Mouse (Mus musculus) neural tube, embryonic 12.5 days (tissue): ENCODE measurements around the gene Tmtc2. TPM values are rescaled to one million over a fixed set of nuclear protein-coding genes. Genes with fewer than 3 reads are reported as not detected.
A peak's percentile ranks its signal among the peaks of the same experiment; 100 is the strongest.

Experiments
- ATAC-seq: fragments of 200-750 bp; cut with Nextera tagmentation; 2 replicates; pipeline ENCODE4 v1.8.0; 2017; ENCODE audit warnings: low read depth, mild to moderate bottlenecking, moderate TSS enrichment, moderate library complexity; ENCODE audit not compliant: low FRiP score
- H3K27ac ChIP-seq: fragments of 300-500 bp; sonication (generic); 2 replicates; pipeline ENCODE4 v1.5.1; 2016
- H3K27me3 ChIP-seq: fragments of 300-500 bp; sonication (generic); replicated peaks from 2 replicates; pipeline ENCODE4 v1.6.1; 2016; ENCODE audit warnings: mild to moderate bottlenecking
- H3K36me3 ChIP-seq: fragments of 300-500 bp; sonication (generic); 2 replicates; pipeline ENCODE4 v1.6.1; 2016; ENCODE audit warnings: mild to moderate bottlenecking
- H3K4me1 ChIP-seq: fragments of 300-500 bp; sonication (generic); 2 replicates; pipeline ENCODE4 v1.6.1; 2016
- H3K4me2 ChIP-seq: fragments of 300-500 bp; sonication (generic); replicated peaks from 2 replicates; pipeline ENCODE4 v1.6.1; 2016; ENCODE audit warnings: mild to moderate bottlenecking
- H3K4me3 ChIP-seq: fragments of 300-500 bp; sonication (generic); 2 replicates; pipeline ENCODE4 v1.5.1; 2016
- H3K9ac ChIP-seq: fragments of 300-500 bp; sonication (generic); 2 replicates; pipeline ENCODE4 v1.6.1; 2016; ENCODE audit warnings: mild to moderate bottlenecking
- H3K9me3 ChIP-seq: fragments of 300-500 bp; sonication (generic); 2 replicates; pipeline ENCODE4 v1.6.1; 2016; ENCODE audit warnings: mild to moderate bottlenecking
- WGBS: fragments of 180-500 bp; shearing (Covaris S2); methylation state at CpG from one replicate; pipeline ENCODE4 v1.1.7; 2016; 5-methylcytosine and 5-hydroxymethylcytosine counted together
- polyA plus RNA-seq: library from polyadenylated mRNA; unstranded; fragments of >200 nt; fragmentation: Nextera tagmentation; extraction: Ambion mirVana; gene quantifications from 2 replicates; pipeline ENCODE4 v1.2.1, GENCODE M21; 2016

The Tmtc2 gene
- polyA plus RNA-seq, result 16.2 TPM in 2 replicates

GRCm38 (mm10) chr10:105573908-105574694, at the start of gene Tmtc2:
Tmtc2 (minus strand) TSS chr10:105574451.
- H3K9me3 ChIP-seq, result no peaks in the 10 kb centered on the region
- peak within 1 kb of the TSS; percentile 62 for H3K4me3 ChIP-seq
- H3K27me3 ChIP-seq, result no peaks in the 10 kb centered on the region
- peak within 1 kb of the TSS; percentile 77 for H3K27ac ChIP-seq
- H3K4me1 ChIP-seq, result peaks cover 21% of the 10 kb centered on the region; the same call in 1 of the 2 replicates
- no peaks in the 10 kb centered on the region for H3K36me3 ChIP-seq
- under 1% methylated on average over 58 of the region's 61 CpGs for WGBS
- ATAC-seq, result peak; percentile 97
- H3K4me2 ChIP-seq, result peak within 1 kb of the TSS; percentile 92
- peak within 1 kb of the TSS; percentile 72 for H3K9ac ChIP-seq

GRCm38 (mm10) chr10:105612117-105612516, 37.9 kb upstream of the Tmtc2 start:
- no peak overlapping the region for H3K4me2 ChIP-seq
- no peak overlapping the region for H3K27ac ChIP-seq
- no peaks in the 10 kb centered on the region for H3K36me3 ChIP-seq
- H3K27me3 ChIP-seq, result no peaks in the 10 kb centered on the region
- H3K4me3 ChIP-seq, result no peak overlapping the region
- H3K4me1 ChIP-seq, result no peaks in the 10 kb centered on the region
- 89% methylated on average over 3 of the region's 3 CpGs for WGBS
- no peak for ATAC-seq
- H3K9me3 ChIP-seq, result no peaks in the 10 kb centered on the region
- no peak overlapping the region for H3K9ac ChIP-seq

- 90% methylated on average over 8 of the region's 8 CpGs for WGBS
- H3K4me3 ChIP-seq, result no peak overlapping the region
These were observed 24.6 kb upstream of the Tmtc2 start for GRCm38 (mm10) chr10:105598826-105599225.

GRCm38 (mm10) chr10:105597226-105597625, 23.0 kb upstream of the Tmtc2 start:
- 88% methylated on average over 3 of the region's 3 CpGs for WGBS
- Histone ChIP-seq H3K9ac (no peak overlapping the region), H3K9me3 (no peaks in the 10 kb centered on the region), H3K27ac (no peak overlapping the region), H3K4me2 (no peak overlapping the region), H3K36me3 (no peaks in the 10 kb centered on the region), H3K4me1 (no peaks in the 10 kb centered on the region), H3K27me3 (no peaks in the 10 kb centered on the region), H3K4me3 (no peak overlapping the region)
- no peak for ATAC-seq

More at GRCm38 (mm10) chr10:105598826-105599225, 24.6 kb upstream of the Tmtc2 start:
- no peaks in the 10 kb centered on the region for H3K36me3 ChIP-seq
- ATAC-seq, result no peak
- no peak overlapping the region for H3K9ac ChIP-seq
- no peaks in the 10 kb centered on the region for H3K9me3 ChIP-seq
- H3K27me3 ChIP-seq, result no peaks in the 10 kb centered on the region
- H3K4me2 ChIP-seq, result no peak overlapping the region
- no peak overlapping the region for H3K27ac ChIP-seq
- H3K4me1 ChIP-seq, result no peaks in the 10 kb centered on the region

GRCm38 (mm10) chr10:105595480-105596102, 21.3 kb upstream of the Tmtc2 start:
- no peak overlapping the region for H3K4me3 ChIP-seq
- H3K9ac ChIP-seq, result no peak overlapping the region
- no peaks in the 10 kb centered on the region for H3K36me3 ChIP-seq
- no peaks in the 10 kb centered on the region for H3K27me3 ChIP-seq
- WGBS, result 83% methylated on average over 7 of the region's 7 CpGs
- no peaks in the 10 kb centered on the region for H3K9me3 ChIP-seq
- ATAC-seq, result no peak
- H3K4me2 ChIP-seq, result no peak overlapping the region
- no peaks in the 10 kb centered on the region for H3K4me1 ChIP-seq
- no peak overlapping the region for H3K27ac ChIP-seq

DNA sequence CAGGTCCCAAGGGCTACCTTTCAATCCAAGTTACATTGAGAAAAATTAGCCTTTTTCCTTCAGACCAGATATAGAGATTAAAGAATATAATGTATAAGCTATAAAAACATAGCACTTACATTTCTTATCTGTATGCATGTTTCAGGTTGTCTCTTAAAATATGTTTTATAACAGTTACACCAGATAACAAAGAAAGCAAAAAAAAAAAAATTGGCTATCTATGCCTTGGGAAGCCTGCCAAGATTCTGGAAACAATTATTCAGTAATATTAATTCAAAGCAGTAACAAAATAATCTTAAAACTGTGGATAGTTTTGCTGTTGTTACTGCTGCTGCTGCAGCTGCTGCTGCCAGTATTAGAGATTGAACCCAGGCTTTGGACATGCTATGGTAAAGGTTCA, 13.9 kb upstream of the Tmtc2 start:
- Histone ChIP-seq H3K9ac (no peak overlapping the region), H3K36me3 (no peaks in the 10 kb centered on the region), H3K4me2 (no peak overlapping the region), H3K27ac (no peak overlapping the region), H3K9me3 (no peaks in the 10 kb centered on the region), H3K27me3 (no peaks in the 10 kb centered on the region), H3K4me1 (no peaks in the 10 kb centered on the region), H3K4me3 (no peak overlapping the region)
- no peak for ATAC-seq

GRCm38 (mm10) chr10:105579318-105579717, 5.1 kb upstream of the Tmtc2 start:
- 0 out of 2 replicates have a peak, but pooled peaks cover 8% of the 10 kb centered on the region for H3K4me1 ChIP-seq
- no peak overlapping the region for H3K9ac ChIP-seq
- H3K27ac ChIP-seq, result no peak overlapping the region
- ATAC-seq, result no peak
- WGBS, result 67% methylated on average over 2 of the region's 2 CpGs
- no peaks in the 10 kb centered on the region for H3K27me3 ChIP-seq
- no peaks in the 10 kb centered on the region for H3K36me3 ChIP-seq
- no peaks in the 10 kb centered on the region for H3K9me3 ChIP-seq
- no peak overlapping the region for H3K4me2 ChIP-seq
- no peak overlapping the region for H3K4me3 ChIP-seq

DNA sequence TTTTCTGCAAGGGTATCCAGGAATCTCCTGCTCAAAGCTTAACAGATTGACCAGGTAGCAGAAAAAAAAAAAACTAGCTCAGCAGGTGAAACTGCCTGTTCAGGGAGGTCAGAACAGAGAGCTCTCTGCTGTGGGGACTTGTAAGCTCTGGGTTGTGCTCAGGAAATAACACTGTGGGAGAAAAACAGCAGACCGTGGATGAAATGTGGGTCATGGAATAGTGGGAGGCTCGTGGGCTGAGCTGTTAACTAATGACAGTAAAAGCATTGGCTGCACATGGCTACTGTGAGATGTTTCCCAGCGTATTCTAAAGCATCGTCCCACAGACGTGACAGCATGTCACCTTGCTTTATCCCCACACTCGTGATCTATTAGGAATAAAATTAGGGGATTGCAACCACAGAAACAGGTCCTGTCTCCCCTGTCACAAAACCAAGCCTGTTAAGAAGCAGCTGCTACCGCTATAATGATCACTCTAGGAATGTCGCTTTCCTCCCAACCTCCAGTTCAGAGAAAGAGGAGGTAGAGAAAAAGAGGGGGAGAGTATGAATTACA, 4.1 kb upstream of the Tmtc2 start:
- H3K4me2 ChIP-seq, result no peak overlapping the region
- no peaks in the 10 kb centered on the region for H3K27me3 ChIP-seq
- no peak overlapping the region for H3K27ac ChIP-seq
- 57% methylated on average over 8 of the region's 8 CpGs for WGBS
- ATAC-seq, result no peak
- H3K4me1 ChIP-seq, result 0 out of 2 replicates have a peak, but pooled peaks cover 8% of the 10 kb centered on the region
- no peaks in the 10 kb centered on the region for H3K9me3 ChIP-seq
- no peak overlapping the region for H3K4me3 ChIP-seq
- no peak overlapping the region for H3K9ac ChIP-seq
- H3K36me3 ChIP-seq, result no peaks in the 10 kb centered on the region

DNA sequence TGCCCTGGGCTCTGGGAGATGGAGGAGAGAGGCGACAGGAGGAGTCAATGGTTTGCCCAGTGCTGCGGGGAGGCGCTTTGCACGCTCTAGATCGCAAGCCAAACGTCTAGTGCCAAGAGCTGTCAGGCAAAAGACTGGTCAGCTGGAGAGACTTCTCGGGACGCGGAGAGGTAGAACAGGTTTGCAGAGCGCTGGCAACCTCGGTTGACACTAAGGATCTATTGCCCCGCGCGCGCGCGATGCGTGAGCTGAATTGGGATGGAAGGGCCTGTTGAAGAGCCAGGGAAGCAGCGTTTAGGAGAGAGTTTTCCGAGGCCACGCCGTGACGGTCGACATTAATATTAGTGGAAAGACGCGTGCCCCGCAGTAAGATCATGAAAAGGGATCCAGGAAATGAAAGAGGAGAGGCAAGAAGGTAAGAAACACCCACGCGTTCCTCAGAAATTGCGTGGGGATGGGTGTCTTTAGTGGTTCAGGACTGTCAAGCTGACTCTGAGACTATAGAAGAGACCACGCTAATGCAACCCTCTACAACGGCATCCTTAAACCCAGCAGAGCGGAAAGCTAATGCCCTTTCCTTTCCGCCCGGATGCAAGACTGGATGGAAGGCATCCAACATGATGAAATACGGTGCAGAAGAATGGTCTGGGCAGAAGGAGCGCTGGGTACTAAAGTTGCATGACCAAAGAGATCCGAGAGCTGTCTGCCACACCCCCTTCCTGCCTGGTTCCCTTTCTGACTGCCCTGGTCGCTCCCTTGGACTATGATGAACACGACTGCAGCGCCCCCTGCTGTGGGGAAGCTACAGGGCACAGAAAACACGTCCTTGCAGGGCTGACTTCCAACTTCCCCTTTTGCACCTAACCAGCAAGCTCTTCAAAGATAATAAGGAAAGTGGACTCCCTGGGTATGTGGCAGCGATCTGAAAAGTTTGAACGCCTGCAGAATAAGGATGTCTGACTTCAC, 727 bp upstream of the Tmtc2 start:
- ATAC-seq, result peak; percentile 78
- no peaks in the 10 kb centered on the region for H3K36me3 ChIP-seq
- H3K9ac ChIP-seq, result peak overlapping the region; percentile 72; the same call in 1 of the 2 replicates
- no peak overlapping the region for H3K27ac ChIP-seq
- peak overlapping the region; percentile 92 for H3K4me2 ChIP-seq
- under 1% methylated on average over 44 of the region's 44 CpGs for WGBS
- peak overlapping the region; percentile 62 for H3K4me3 ChIP-seq
- no peaks in the 10 kb centered on the region for H3K9me3 ChIP-seq
- peaks cover 21% of the 10 kb centered on the region; the same call in 1 of the 2 replicates for H3K4me1 ChIP-seq
- no peaks in the 10 kb centered on the region for H3K27me3 ChIP-seq

GRCm38 (mm10) chr10:105573306-105573907, 844 bp downstream of the Tmtc2 start:
- Histone ChIP-seq H3K9ac (peak overlapping the region; percentile 72), H3K27ac (peak overlapping the region; percentile 77), H3K4me1 (peaks cover 20% of the 10 kb centered on the region; the same call in 1 of the 2 replicates), H3K27me3 (no peaks in the 10 kb centered on the region), H3K9me3 (no peaks in the 10 kb centered on the region), H3K4me3 (peak overlapping the region; percentile 62), H3K4me2 (peak overlapping the region; percentile 92), H3K36me3 (no peaks in the 10 kb centered on the region)
- peak; percentile 1; the same call in 1 of the 2 replicates for ATAC-seq
- WGBS, result under 1% methylated on average over 37 of the region's 37 CpGs

- 4% methylated on average over 16 of the region's 16 CpGs for WGBS
- peak overlapping the region; percentile 42; the same call in 1 of the 2 replicates for H3K9ac ChIP-seq
- no peaks in the 10 kb centered on the region for H3K36me3 ChIP-seq
- H3K27me3 ChIP-seq, result no peaks in the 10 kb centered on the region
- H3K27ac ChIP-seq, result no peak overlapping the region
- H3K4me3 ChIP-seq, result peak overlapping the region; percentile 62
- no peaks in the 10 kb centered on the region for H3K9me3 ChIP-seq
- H3K4me1 ChIP-seq, result peaks cover 17% of the 10 kb centered on the region; the same call in 1 of the 2 replicates
- H3K4me2 ChIP-seq, result peak overlapping the region; percentile 92
- no peak for ATAC-seq
These were observed 1.4 kb downstream of the Tmtc2 start for GRCm38 (mm10) chr10:105572829-105573228.
